Comparison of ENCODE assay signal across 16 mouse cellular contexts in the genomic region with DNA sequence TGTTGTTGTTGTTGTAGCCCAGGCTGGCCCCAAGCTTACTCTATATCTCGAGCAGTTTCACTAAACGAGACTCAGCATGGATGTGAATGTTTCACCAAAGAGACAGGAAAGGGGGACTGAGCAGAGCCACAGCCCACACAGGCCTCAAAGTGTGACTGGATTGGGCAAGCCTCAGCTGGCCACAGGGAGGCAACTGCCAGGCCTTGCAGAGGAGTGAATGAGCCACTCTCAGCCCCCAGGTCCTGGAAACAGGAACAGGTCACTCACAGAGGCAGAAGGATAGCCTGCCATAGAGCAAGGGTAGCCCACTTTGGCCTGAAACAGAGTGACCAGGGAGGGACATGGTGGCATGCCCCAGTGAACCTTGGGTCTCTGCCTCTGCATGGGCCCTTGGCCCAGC.
"Had no signal": no experiment of that assay in that cellular context is flagged by ENCODE, and none has a peak within 500 bp of the region (broad histone marks: within the 10 kb centered on the region; RNA-seq: fewer than 3 reads in every experiment).

No protein-coding gene starts in this region.

- DNase-seq: kidney, adult 2 months; kidney, postnatal 25 days; layer of hippocampus, adult 9-11 months; liver, embryonic 13.5 days; lung, adult 2 months; lung, postnatal 14 days; lung, postnatal 4 days; midbrain, embryonic 14.5 days; right cerebral cortex, adult 18-20 months; right cerebral cortex, postnatal 14 days; right cerebral cortex, postnatal 4 days; thymus, adult 2 months; thymus, postnatal 14 days had no signal

- H3K36me3 ChIP-seq: liver, embryonic 13.5 days; midbrain, embryonic 10.5 days had no signal

- H3K27me3 ChIP-seq: liver, embryonic 13.5 days had no signal

- H3K4me3 ChIP-seq: layer of hippocampus, adult 2 months; liver, embryonic 13.5 days; megakaryocyte, embryonic 14.5 days; midbrain, embryonic 10.5 days had no signal
